Mouse (Mus musculus): Measurements from ENCODE around the gene Usp10.

DNA sequence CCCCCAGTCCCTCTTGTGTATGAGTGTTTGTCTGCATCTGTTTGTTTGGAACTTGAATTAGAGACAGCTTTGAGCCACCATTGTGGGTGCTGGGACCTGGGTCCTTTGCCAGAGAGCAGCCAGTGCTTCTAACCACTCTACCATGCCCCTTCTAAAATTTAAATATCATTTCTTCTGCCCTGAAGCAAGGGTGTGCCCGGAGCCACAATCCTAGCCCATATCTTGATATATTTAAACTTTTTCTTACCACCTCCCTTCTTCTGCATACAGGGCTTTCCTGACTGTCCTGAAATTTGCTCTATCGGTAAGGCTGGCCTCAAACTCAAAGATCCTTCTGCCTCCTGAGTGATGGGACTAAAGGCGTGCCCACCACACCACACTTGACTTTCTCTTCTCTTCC lies 7.3 kb downstream of the Usp10 start:
- no peak for TF ChIP-seq CTCF (IDR thresholded peaks at IDR 0.05; ENCODE audit: low read depth, low read length)
- TF ChIP-seq TAL1 (conservative IDR thresholded peaks at IDR 0.05; ENCODE audit: low read depth, low read length) = no peak
- no peak for TF ChIP-seq GATA1 (IDR thresholded peaks at IDR 0.05; ENCODE audit: borderline replicate concordance, low read length)
- no peak for TF ChIP-seq POLR2AphosphoS5 (IDR thresholded peaks at IDR 0.05; ENCODE audit: insufficient replicate concordance, low read depth, low read length)

Measured in G1E (cell line).